Mouse (Mus musculus) stomach, embryonic 14.5 days (tissue): Measurements from ENCODE around the gene Egfl8. TPM values are rescaled to one million over a fixed set of nuclear protein-coding genes. Genes with fewer than 3 reads are reported as not detected.
A peak's percentile ranks its signal among the peaks of the same experiment; 100 is the strongest.

ENCODE experiments used
- ATAC-seq: fragments of 200-750 bp; cut with Nextera tagmentation; 2 replicates; pipeline ENCODE4 v1.8.0; 2017; ENCODE audit warnings: low read depth, moderate TSS enrichment; ENCODE audit not compliant: insufficient number of reproducible peaks, insufficient read depth, low FRiP score
- H3K27ac ChIP-seq: fragments of 300-500 bp; sonication (generic); 2 replicates; pipeline ENCODE4 v1.5.1; 2014; ENCODE audit warnings: mild to moderate bottlenecking, low read length, moderate library complexity, mixed read lengths
- H3K27me3 ChIP-seq: fragments of 300-500 bp; sonication (generic); 2 replicates; pipeline ENCODE4 v1.6.1; 2014; ENCODE audit warnings: low read length, control low read depth, mixed read lengths; ENCODE audit not compliant: control insufficient read depth, insufficient read depth
- H3K36me3 ChIP-seq: fragments of 300-500 bp; sonication (generic); 2 replicates; pipeline ENCODE4 v1.6.1; 2014; ENCODE audit warnings: mild to moderate bottlenecking, control low read depth, low read length, moderate library complexity, mixed read lengths; ENCODE audit not compliant: control insufficient read depth, insufficient read depth
- H3K4me1 ChIP-seq: fragments of 300-500 bp; sonication (generic); 2 replicates; pipeline ENCODE4 v1.6.1; 2014; ENCODE audit warnings: low read length, control low read depth, mixed read lengths; ENCODE audit not compliant: control insufficient read depth, insufficient read depth
- H3K4me2 ChIP-seq: fragments of 300-500 bp; sonication (generic); replicated peaks from 2 replicates; pipeline ENCODE4 v1.6.1; 2014; ENCODE audit warnings: low read depth, low read length, control low read depth
- H3K4me3 ChIP-seq: fragments of 300-500 bp; sonication (generic); 2 replicates; pipeline ENCODE4 v1.5.1; 2014; ENCODE audit warnings: low read depth, low read length, control low read depth
- H3K9ac ChIP-seq: fragments of 300-500 bp; sonication (generic); replicated peaks from 2 replicates; pipeline ENCODE4 v1.6.1; 2014; ENCODE audit warnings: low read depth, mild to moderate bottlenecking, control low read depth, low read length, moderate library complexity, mixed read lengths
- H3K9me3 ChIP-seq: fragments of 300-500 bp; sonication (generic); 2 replicates; pipeline ENCODE4 v1.6.1; 2016; ENCODE audit warnings: low read depth, low read length, control low read depth; ENCODE audit not compliant: control insufficient read depth
- WGBS: fragments of 180-500 bp; shearing (Covaris S2); extraction: QIAGEN DNeasy Blood & Tissue Kit; methylation state at CpG from one replicate; pipeline ENCODE4 v1.1.7; 2014; 5-methylcytosine and 5-hydroxymethylcytosine counted together
- polyA plus RNA-seq: library from polyadenylated mRNA; unstranded; fragments of >200 nt; fragmentation: Nextera tagmentation; extraction: Ambion mirVana; gene quantifications from 2 replicates; pipeline ENCODE4 v1.2.1, GENCODE M21; 2014

Gene Egfl8
- polyA plus RNA-seq, 1 experiment from 2014 or later: 4.2 TPM

- Histone ChIP-seq H3K36me3 (peaks cover 3% of the 10 kb centered on the region), H3K4me1 (peaks cover 50% of the 10 kb centered on the region), H3K4me3 (no peak within 1 kb of the TSS; the same call in 1 of the 2 replicates), H3K27me3 (no peaks in the 10 kb centered on the region), H3K9ac (no peak within 1 kb of the TSS), H3K27ac (peak within 1 kb of the TSS; percentile 99), H3K4me2 (peak within 1 kb of the TSS; percentile 88), H3K9me3 (no peaks in the 10 kb centered on the region)
- no peak for ATAC-seq
- WGBS: 12% methylated on average over 7 of the region's 7 CpGs
Measured at GRCm38 (mm10) chr17:34589681-34590101, 26.1 kb downstream of the Egfl8 start, which contains the start of gene Gpsm3. TSS of gene Gpsm3 (plus strand) at chr17:34589806.

GRCm38 (mm10) chr17:34589206-34589605, 26.6 kb downstream of the Egfl8 start:
- Histone ChIP-seq H3K27ac (peak overlapping the region; percentile 69), H3K4me3 (no peak overlapping the region), H3K9me3 (no peaks in the 10 kb centered on the region), H3K4me2 (peak overlapping the region; percentile 88; the same call in 1 of the 2 replicates), H3K36me3 (no peaks in the 10 kb centered on the region; the same call in 1 of the 2 replicates), H3K9ac (no peak overlapping the region), H3K27me3 (no peaks in the 10 kb centered on the region), H3K4me1 (peaks cover 45% of the 10 kb centered on the region)
- WGBS: 48% methylated on average over 7 of the region's 7 CpGs
- ATAC-seq: no peak

GRCm38 (mm10) chr17:34588767-34589166, 27.0 kb downstream of the Egfl8 start:
- Histone ChIP-seq H3K9me3 (no peaks in the 10 kb centered on the region), H3K36me3 (no peaks in the 10 kb centered on the region), H3K27ac (no peak overlapping the region), H3K4me1 (peaks cover 41% of the 10 kb centered on the region), H3K4me3 (no peak overlapping the region), H3K4me2 (no peak overlapping the region), H3K27me3 (no peaks in the 10 kb centered on the region), H3K9ac (no peak overlapping the region)
- 59% methylated on average over 3 of the region's 3 CpGs for WGBS
- ATAC-seq: no peak

- Histone ChIP-seq H3K36me3 (no peaks in the 10 kb centered on the region), H3K27ac (peak overlapping the region; percentile 96), H3K4me3 (peak overlapping the region; percentile 71), H3K4me1 (peaks cover 39% of the 10 kb centered on the region), H3K9ac (peak overlapping the region; percentile 79), H3K4me2 (peak overlapping the region; percentile 94), H3K27me3 (no peaks in the 10 kb centered on the region), H3K9me3 (no peaks in the 10 kb centered on the region)
- no peak for ATAC-seq
- 7% methylated on average over 19 of the region's 19 CpGs for WGBS
Measured at GRCm38 (mm10) chr17:34587814-34588213, 28.0 kb downstream of the Egfl8 start.

- Histone ChIP-seq H3K27me3 (no peaks in the 10 kb centered on the region), H3K4me3 (peak overlapping the region; percentile 71), H3K9ac (peak overlapping the region; percentile 79), H3K36me3 (no peaks in the 10 kb centered on the region), H3K4me1 (peaks cover 39% of the 10 kb centered on the region), H3K4me2 (peak overlapping the region; percentile 94), H3K27ac (peak overlapping the region; percentile 96), H3K9me3 (no peaks in the 10 kb centered on the region)
- under 1% methylated on average over 48 of the region's 50 CpGs for WGBS
- ATAC-seq: peak; percentile 86
Measured at GRCm38 (mm10) chr17:34587423-34587811, 28.4 kb downstream of the Egfl8 start.

GRCm38 (mm10) chr17:34586796-34587422, 28.9 kb downstream of the Egfl8 start:
- ATAC-seq: peak; percentile 83
- Histone ChIP-seq H3K27me3 (no peaks in the 10 kb centered on the region), H3K9me3 (no peaks in the 10 kb centered on the region), H3K4me1 (peaks cover 39% of the 10 kb centered on the region), H3K4me3 (peak overlapping the region; percentile 71), H3K9ac (peak overlapping the region; percentile 79), H3K4me2 (peak overlapping the region; percentile 94), H3K27ac (peak overlapping the region; percentile 96), H3K36me3 (no peaks in the 10 kb centered on the region)
- under 1% methylated on average over 38 of the region's 38 CpGs for WGBS

- no peak for ATAC-seq
- Histone ChIP-seq H3K4me3 (peak overlapping the region; percentile 71), H3K9ac (peak overlapping the region; percentile 25; the same call in 1 of the 2 replicates), H3K4me1 (peaks cover 36% of the 10 kb centered on the region), H3K27me3 (no peaks in the 10 kb centered on the region), H3K36me3 (no peaks in the 10 kb centered on the region), H3K4me2 (peak overlapping the region; percentile 94), H3K9me3 (no peaks in the 10 kb centered on the region), H3K27ac (peak overlapping the region; percentile 96)
- WGBS: 30% methylated on average over 32 of the region's 32 CpGs
Measured at GRCm38 (mm10) chr17:34585877-34586771, 29.6 kb downstream of the Egfl8 start.

- no peaks in the 10 kb centered on the region for H3K27me3 ChIP-seq
- H3K9ac ChIP-seq: no peak overlapping the region
- no peaks in the 10 kb centered on the region for H3K36me3 ChIP-seq
- H3K4me2 ChIP-seq: no peak overlapping the region
- no peak overlapping the region for H3K4me3 ChIP-seq
- peaks cover 26% of the 10 kb centered on the region for H3K4me1 ChIP-seq
- H3K9me3 ChIP-seq: no peaks in the 10 kb centered on the region
- ATAC-seq: no peak
- WGBS: 90% methylated on average over 8 of the region's 8 CpGs
- H3K27ac ChIP-seq: no peak overlapping the region
Measured at GRCm38 (mm10) chr17:34585121-34585520, 30.6 kb downstream of the Egfl8 start.
